Mouse (Mus musculus) hematopoietic stem cell, adult 5-6 weeks (primary cell): ENCODE measurements around the gene 2210010C04Rik. TPM values are rescaled to one million over a fixed set of nuclear protein-coding genes. Genes with fewer than 3 reads are reported as not detected.

Source experiments
- ATAC-seq, 2 experiments: fragments of 125-278 bp in 1 of 2; replicated peaks in 1 of 2; 2 replicates each; pipeline ENCODE4 v1.8.0; 2016 to 2017; ENCODE audit warnings: inconsistent platforms in 2 of 2, mild to moderate bottlenecking in 2 of 2, moderate number of reproducible peaks in 2 of 2, low read depth in 1 of 2, moderate TSS enrichment in 1 of 2; ENCODE audit not compliant: low FRiP score in 2 of 2, poor library complexity in 2 of 2, severe bottlenecking in 2 of 2, insufficient read depth in 1 of 2, low TSS enrichment in 1 of 2
- total RNA-seq: library from RNA; stranded (forward); fragments of 172-1452, 232-1000 nt; gene quantifications from 2 replicates; pipeline ENCODE4 v1.2.3, GENCODE M21; 2017

The 2210010C04Rik gene
- not detected in 2 replicates for total RNA-seq

DNA sequence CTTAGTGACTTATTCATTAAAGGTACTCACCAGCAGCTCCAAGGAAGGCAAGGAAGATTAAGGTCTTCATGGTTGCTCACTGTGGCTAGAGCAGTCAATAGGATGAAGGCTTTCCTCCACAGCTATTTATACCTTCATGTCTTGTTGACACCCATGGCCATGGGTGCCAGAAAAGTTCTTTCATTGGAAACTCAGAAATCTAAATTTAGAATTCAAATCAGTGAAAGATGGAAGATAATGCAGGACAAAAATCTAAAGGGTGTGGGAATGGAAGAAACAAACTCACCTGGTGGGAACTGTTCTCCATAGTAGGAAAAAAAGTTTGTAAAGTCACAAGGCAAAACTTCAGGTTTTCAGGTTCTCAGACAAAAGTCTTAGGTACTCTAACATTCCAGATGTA lies at the start of gene 2210010C04Rik:
2210010C04Rik (minus strand) TSS at position 101 of the 400 bp plus-strand sequence.
- ATAC-seq: no peak

DNA sequence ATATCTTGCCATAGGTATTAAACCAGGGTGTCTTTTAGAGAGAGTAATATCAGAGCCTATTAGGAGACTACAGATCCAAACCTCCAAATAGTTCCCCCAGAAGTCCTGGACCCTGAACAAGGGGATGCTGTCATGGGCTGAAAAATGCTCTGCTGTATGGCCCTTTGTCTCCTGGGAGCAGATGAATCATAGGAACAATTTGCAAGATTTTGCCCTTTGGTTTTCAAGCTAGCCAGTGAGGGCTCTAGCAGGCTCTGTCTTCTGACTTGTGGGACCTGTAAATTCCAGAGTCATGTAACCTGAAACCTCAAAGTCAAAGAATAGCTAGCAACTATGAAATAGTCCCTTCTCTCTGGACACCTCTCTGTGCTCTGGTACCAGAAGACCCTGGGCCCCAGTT lies 44.8 kb upstream of the 2210010C04Rik start:
- ATAC-seq: no peak

DNA sequence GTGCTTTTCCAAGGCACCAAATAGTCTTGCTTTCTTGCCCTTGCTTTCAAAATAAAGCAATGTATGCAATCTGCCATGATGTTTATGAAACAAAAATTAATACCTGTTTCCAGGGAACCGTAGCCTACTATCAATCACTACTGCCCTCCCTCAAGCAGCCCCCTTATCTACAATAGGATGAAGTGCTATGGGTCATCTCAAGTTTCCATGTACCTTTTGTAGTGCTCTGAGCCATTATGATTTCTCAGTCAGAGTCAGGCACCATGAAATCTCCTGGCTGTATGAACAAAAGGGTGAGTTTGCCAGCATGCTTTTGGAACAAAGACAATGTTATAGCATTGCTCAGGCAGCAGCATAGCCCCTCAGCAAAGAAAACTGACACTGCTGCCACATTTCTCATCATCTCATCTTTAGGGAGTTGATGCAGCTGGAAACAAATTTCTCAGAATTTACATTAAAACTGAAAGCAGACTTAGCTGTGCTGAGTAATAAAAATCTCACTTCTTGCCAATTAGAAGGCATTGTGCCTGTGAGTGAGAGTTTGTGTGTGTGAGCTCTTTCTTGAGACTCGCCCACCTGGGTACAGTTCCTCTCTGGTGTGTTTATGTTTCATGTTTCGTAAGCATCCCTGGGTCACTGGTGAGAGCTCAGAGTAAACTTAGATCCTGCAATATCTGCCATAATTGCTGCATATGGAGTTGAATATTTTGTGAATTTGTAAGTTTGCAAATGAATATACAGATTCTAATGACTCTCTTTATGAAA lies 43.4 kb upstream of the 2210010C04Rik start:
- ATAC-seq: no peak

DNA sequence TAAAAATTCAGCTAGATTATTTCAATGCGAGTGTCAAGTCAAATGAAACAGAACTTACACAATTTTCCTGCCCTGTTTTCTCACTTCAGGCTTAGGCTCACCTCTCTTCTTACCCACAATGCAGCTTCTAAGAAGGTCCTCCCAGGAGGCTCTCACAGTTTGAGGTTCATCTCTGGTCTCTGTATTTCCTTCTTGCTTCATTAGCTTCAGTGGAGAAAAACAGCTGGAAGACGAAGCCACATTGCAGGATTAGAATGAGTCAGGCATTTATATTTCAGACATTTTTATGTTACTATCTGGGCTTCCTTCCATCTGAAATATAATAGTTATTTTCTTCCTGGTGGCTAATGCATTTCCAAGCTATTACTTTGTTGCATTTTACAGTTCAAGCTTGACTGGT lies 40.4 kb upstream of the 2210010C04Rik start:
- no peak for ATAC-seq

GRCm38 (mm10) chr6:41063332-41063731 lies 28.0 kb upstream of the 2210010C04Rik start:
- ATAC-seq: no peak

GRCm38 (mm10) chr6:41062746-41063145 lies 27.4 kb upstream of the 2210010C04Rik start:
- peak; percentile 38 to 76; a peak in 2 of 4 replicates for ATAC-seq

- ATAC-seq: no peak
Observed at GRCm38 (mm10) chr6:41062081-41062480, 26.8 kb upstream of the 2210010C04Rik start.

- 0 out of 4 replicates have a peak, but pooled peaks of 1 of the 2 experiments have one; percentile 33 for ATAC-seq
Observed at GRCm38 (mm10) chr6:41061085-41061484, 25.8 kb upstream of the 2210010C04Rik start.

GRCm38 (mm10) chr6:41057653-41058052 lies 22.3 kb upstream of the 2210010C04Rik start:
- ATAC-seq: no peak

GRCm38 (mm10) chr6:41055581-41055980 lies 20.3 kb upstream of the 2210010C04Rik start:
- ATAC-seq: peak; percentile 52 to 54

DNA sequence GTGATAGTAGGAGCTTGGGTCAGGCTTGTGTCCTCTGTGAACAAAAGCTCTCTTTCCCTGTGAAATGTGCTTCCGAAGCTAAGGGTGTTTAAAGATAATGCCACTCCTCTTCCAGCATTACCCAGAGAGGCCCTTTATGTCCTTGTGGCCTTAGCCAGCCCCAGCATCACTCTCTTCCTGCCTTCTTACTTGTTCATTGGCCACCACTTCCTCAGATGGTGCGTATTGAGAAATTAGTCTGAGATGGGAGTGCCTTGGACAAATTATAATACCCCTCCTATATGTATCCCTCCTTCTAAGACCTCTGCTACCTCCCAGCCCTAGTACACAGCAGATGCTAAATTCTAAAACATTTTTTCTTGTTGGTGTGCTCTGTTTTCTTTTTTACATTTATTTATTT lies 19.1 kb upstream of the 2210010C04Rik start:
- peak in 1 of 2 experiments; percentile 48; a peak in 1 of 4 replicates for ATAC-seq

DNA sequence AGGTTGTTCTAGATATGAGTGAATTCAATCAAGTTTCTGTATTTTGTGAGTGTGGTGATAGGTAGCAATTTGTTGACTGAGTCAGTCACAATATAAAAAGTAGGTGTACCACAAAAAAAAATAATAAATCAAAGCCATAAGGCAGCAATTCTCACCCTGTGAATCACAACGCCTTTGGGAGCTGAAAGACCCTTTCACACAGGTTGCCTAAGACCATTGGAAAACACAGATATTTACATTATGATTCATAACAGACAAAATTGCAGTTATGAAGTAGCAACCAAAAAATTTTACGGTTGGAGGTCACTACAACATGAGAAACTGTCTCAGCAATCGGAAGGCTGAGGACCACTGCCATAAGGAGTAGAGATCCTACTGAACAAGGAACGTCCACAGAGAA lies 16.5 kb upstream of the 2210010C04Rik start:
- ATAC-seq: no peak

DNA sequence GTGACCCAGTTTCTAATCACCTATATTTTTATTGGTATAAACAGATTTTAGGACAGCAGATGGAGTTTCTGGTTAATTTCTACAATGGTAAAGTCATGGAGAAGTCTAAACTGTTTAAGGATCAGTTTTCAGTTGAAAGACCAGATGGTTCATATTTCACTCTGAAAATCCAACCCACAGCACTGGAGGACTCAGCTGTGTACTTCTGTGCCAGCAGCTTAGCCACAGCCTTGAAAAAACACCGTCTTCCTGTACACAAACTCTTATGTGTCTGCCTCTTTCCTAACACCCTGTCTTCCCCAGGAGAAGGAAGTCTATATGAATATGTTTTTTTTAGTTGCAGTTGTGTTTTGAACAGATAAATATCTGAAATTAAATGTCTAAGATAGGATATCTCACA lies 13.3 kb upstream of the 2210010C04Rik start:
- ATAC-seq: peak; percentile 77 to 78

DNA sequence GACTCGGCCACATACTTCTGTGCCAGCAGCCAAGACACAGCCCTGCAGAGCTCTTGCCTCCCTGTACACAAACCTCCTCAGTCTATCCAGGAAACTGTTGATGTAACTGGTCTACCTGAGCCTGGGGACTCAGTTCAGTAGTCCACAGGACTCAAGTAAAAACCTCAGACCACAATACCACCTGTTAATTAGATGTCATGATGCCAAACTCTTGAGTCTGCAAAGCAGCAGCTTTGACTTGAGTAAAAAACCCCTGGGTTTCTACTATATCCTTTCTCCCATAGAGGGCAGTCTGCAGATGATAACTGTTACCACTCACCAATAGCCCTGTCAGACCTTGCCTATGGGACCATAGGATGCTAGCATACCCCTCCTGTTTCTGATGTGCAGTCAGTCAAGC lies 12.7 kb upstream of the 2210010C04Rik start:
- 0 out of 4 replicates have a peak, but pooled peaks of 1 of the 2 experiments have one; percentile 7 for ATAC-seq

GRCm38 (mm10) chr6:41047202-41047601 lies 11.9 kb upstream of the 2210010C04Rik start:
- peak; percentile 44 to 48; a peak in 2 of 4 replicates for ATAC-seq

DNA sequence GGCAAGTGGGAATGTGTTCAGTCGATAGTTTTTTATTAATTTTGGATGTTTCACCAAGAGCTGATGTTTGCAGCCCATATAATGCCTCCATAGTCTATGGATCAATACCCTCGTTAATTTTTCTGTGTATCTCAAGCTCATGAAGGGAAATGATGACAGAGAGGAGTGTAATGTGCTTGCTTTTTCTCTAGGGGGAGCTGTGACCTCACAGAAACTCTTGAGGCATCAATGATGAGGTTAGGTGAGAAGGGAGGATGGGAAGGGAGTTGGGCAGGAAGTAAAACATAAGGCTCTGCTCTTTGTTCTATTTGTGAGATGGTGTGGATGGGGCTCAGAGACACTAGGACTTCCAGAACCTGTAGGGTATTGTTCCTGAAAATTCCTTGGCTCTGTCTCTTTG lies 11.2 kb upstream of the 2210010C04Rik start:
- peak; percentile 67 to 73 for ATAC-seq

- ATAC-seq: no peak
Observed at GRCm38 (mm10) chr6:41044753-41045152, 9.4 kb upstream of the 2210010C04Rik start.

- ATAC-seq: no peak
Observed at GRCm38 (mm10) chr6:41044314-41044713, 9.0 kb upstream of the 2210010C04Rik start.

GRCm38 (mm10) chr6:41032802-41033201 lies 2.5 kb downstream of the 2210010C04Rik start:
- no peak for ATAC-seq
